Mouse (Mus musculus): ENCODE data around the gene Micall2. TPM values are rescaled to one million over a fixed set of nuclear protein-coding genes. Genes with fewer than 3 reads are reported as not detected.
A peak's percentile ranks its signal among the peaks of the same experiment; 100 is the strongest.

Gene Micall2
- total and polyA plus RNA-seq, 3 experiments = 5.4 to 17.6 TPM; not detected in 1

GRCm38 (mm10) chr5:139694989-139695571 is 41.1 kb downstream of the Micall2 start (continued):
- TF ChIP-seq ZC3H11A (IDR thresholded peaks at IDR 0.05; ENCODE audit: low read depth, low read length) = no peak
- peak; percentile 88 to 97 for TF ChIP-seq USF2 (IDR thresholded peaks at IDR 0.05; ENCODE audit: borderline replicate concordance in 1 of 2, insufficient read depth in 1 of 2, low read depth in 1 of 2, low read length in 2 of 2)
- peak; percentile 80 to 90 for TF ChIP-seq EP300 (IDR thresholded peaks at IDR 0.05; ENCODE audit: low read depth in 1 of 2, low read length in 2 of 2)
- peak; percentile 95 for TF ChIP-seq ETS1 (IDR thresholded peaks at IDR 0.05; ENCODE audit: low read depth, low read length)
- TF ChIP-seq MXI1 (IDR thresholded peaks at IDR 0.05; ENCODE audit: low read depth, low read length) = peak; percentile 65; the same call in 1 of the 2 replicates
- TF ChIP-seq ZKSCAN1 (IDR thresholded peaks at IDR 0.05; ENCODE audit: low read depth, low read length) = no peak
- TF ChIP-seq HCFC1 (IDR thresholded peaks at IDR 0.05; ENCODE audit: low read depth, low read length) = peak; percentile 61
- TF ChIP-seq MAX (IDR thresholded peaks at IDR 0.05; ENCODE audit: low read length) = peak; percentile 83
- TF ChIP-seq ZMIZ1 (IDR thresholded peaks at IDR 0.05; ENCODE audit: low read depth, low read length) = 0 out of 2 replicates have a peak, but pooled peaks have one; percentile 30
- TF ChIP-seq E2F4 (IDR thresholded peaks at IDR 0.05; ENCODE audit: borderline replicate concordance, low read depth, low read length) = no peak
- peak; percentile 89 for TF ChIP-seq GATA1 (IDR thresholded peaks at IDR 0.05; ENCODE audit: low read depth, low read length)
- peak; percentile 83; the same call in 1 of the 2 replicates for TF ChIP-seq JUND (IDR thresholded peaks at IDR 0.05; ENCODE audit: low read depth, low read length)
- TF ChIP-seq SIN3A (IDR thresholded peaks at IDR 0.05; ENCODE audit: low read length) = peak; percentile 89
- no peak for TF ChIP-seq MYC (IDR thresholded peaks at IDR 0.05; ENCODE audit: low read depth, low read length)
- peak; percentile 69; the same call in 1 of the 2 replicates for TF ChIP-seq MAFK (IDR thresholded peaks at IDR 0.05; ENCODE audit: borderline replicate concordance, low read depth, low read length)
- TF ChIP-seq MEF2A (IDR thresholded peaks at IDR 0.05; ENCODE audit: extremely low read depth, insufficient replicate concordance, low read depth, low read length, poor library complexity, severe bottlenecking) = no peak
- TF ChIP-seq USF1 (IDR thresholded peaks at IDR 0.05; ENCODE audit: low read depth, low read length) = peak; percentile 98

GRCm38 (mm10) chr5:139694292-139694988 is 41.7 kb downstream of the Micall2 start:
- Histone ChIP-seq H3K36me3 (ENCODE audit: control insufficient read depth in 1 of 2, insufficient read depth in 2 of 2, low read length in 2 of 2) (peaks cover 0 to 13% of the 10 kb centered on the region in 2 experiments; a peak in 2 of 4 replicates), H3K9ac (ENCODE audit: control insufficient read depth, low read depth, low read length, poor library complexity, severe bottlenecking) (peak overlapping the region; percentile 80), H3K79me2 (ENCODE audit: control insufficient read depth, insufficient read depth, low read length, poor library complexity) (no peaks in the 10 kb centered on the region; the same call in 1 of the 2 replicates), H3K4me1 (ENCODE audit: control insufficient read depth in 1 of 2, insufficient read depth in 2 of 2, low read length in 2 of 2) (peaks cover 6 to 20% of the 10 kb centered on the region in 2 experiments), H3K9me3 (replicated peaks; ENCODE audit: insufficient read depth, low read length) (no peaks in the 10 kb centered on the region), H3K27ac (ENCODE audit: control insufficient read depth, low read depth, low read length) (peak overlapping the region; percentile 97), H3K4me3 (ENCODE audit: control insufficient read depth in 1 of 2, insufficient read depth in 1 of 2, low read depth in 2 of 2, low read length in 2 of 2) (peak overlapping the region; percentile 62 to 66), H3K27me3 (ENCODE audit: control insufficient read depth in 1 of 2, insufficient read depth in 2 of 2, low read length in 2 of 2) (no peaks in the 10 kb centered on the region)
- no peak for DNase-seq (ENCODE audit: low read depth, low spot score)
- TF ChIP-seq CTCF (IDR thresholded peaks at IDR 0.05 in 2 of 3, conservative IDR thresholded peaks at IDR 0.05 in 1 of 3; ENCODE audit: control insufficient read depth in 1 of 3, insufficient read depth in 1 of 3, low read depth in 2 of 3, low read length in 3 of 3, poor library complexity in 1 of 3, severe bottlenecking in 1 of 3) = 0 out of 6 replicates have a peak, but pooled peaks of 1 of the 3 experiments have one; percentile 4
- TF ChIP-seq MYB (IDR thresholded peaks at IDR 0.05; ENCODE audit: low read depth, low read length) = no peak
- TF ChIP-seq CHD1 (IDR thresholded peaks at IDR 0.05; ENCODE audit: low read depth, low read length) = peak; percentile 80; the same call in 1 of the 2 replicates
- TF ChIP-seq SMC3 (IDR thresholded peaks at IDR 0.05; ENCODE audit: low read depth, low read length) = no peak
- 0 out of 4 replicates have a peak, but pooled peaks of 1 of the 2 experiments have one; percentile 24 for TF ChIP-seq POLR2A (IDR thresholded peaks at IDR 0.05; ENCODE audit: control insufficient read depth in 1 of 2, insufficient read depth in 1 of 2, low read depth in 1 of 2, low read length in 2 of 2, poor library complexity in 1 of 2)

All from MEL (cell line).